Mouse (Mus musculus) left cerebral cortex, postnatal 36 days (tissue): ENCODE results near the gene Setdb2. TPM values are rescaled to one million over a fixed set of nuclear protein-coding genes. Genes with fewer than 3 reads are reported as not detected.
"Not testable (repeated sequence)": the region's sequence is repeated elsewhere in the genome, so short reads cannot be mapped to it uniquely, and the experiment has no call there.

Experiments
- DNase-seq, 2 experiments: peaks; one replicate each; pipeline ENCODE4 v3.0.0; 2021 to 2022; ENCODE audit warnings: low spot score in 2 of 2, mixed read lengths in 1 of 2
- intact Hi-C: fragments of 180-260 bp; cut with DNase I; formaldehyde crosslinking; loops from one replicate; pipeline ENCODE4 v1.15.1; 2025
- total RNA-seq, 2 experiments: library from RNA; stranded (reverse); gene quantifications; 2 replicates each; pipeline ENCODE4 v1.2.3; 2021

The Setdb2 gene
- 1 to 10 TPM; 6.3 to 6.8 TPM for total RNA-seq

DNA sequence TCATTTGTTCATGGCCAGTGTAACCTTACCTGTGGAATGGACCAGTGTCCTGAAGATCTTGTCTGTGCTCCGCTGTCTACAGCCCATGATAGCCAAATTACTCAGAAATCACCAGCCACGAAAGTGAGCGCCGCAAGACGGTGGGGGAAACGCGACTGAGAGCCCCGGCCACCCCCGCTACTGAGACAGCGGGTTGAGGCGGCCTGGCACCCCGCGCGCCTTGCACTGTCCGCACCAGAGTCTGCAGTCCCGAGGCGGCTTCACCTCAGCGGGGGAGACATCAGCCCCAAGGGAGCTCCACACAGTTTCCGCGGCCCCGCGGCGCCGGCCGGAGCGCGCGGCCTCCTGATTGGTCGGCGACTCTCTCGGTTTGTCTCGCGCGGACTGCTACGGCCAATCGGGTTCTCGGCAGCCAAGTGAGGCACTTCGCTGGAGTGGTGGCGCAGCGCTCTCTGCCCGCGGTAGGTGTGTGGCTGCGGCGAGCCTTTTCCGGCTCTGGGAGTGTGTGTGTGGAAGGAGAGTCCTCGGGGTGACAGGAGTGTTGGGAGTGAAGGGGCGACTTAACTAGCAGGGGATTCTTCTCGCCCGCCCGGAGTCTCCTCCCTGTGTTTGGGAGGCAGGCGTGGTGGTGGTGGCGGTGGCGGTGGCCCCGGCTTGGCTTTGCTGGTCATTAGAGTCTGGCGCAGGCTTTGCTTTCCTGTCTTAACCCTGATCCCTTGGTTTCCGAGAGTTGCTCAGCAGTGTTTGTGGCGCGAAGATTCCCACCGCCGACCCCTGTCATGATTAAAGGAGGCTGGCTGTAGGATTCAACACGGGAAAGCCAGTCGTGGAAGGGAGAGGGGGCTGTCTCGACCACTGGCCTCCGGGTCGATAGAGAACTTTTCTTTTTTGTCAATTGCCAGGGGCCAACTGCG lies at the start of gene Setdb2, which contains the start of gene Cab39l:
Gene Setdb2, minus strand, starts transcription at position 327 of the 914 bp plus-strand sequence.
Gene Cab39l, plus strand, starts transcription at position 415 of the 914 bp plus-strand sequence.
- peak; percentile 94 to 95 for DNase-seq
- intact Hi-C loops: no loop called here

DNA sequence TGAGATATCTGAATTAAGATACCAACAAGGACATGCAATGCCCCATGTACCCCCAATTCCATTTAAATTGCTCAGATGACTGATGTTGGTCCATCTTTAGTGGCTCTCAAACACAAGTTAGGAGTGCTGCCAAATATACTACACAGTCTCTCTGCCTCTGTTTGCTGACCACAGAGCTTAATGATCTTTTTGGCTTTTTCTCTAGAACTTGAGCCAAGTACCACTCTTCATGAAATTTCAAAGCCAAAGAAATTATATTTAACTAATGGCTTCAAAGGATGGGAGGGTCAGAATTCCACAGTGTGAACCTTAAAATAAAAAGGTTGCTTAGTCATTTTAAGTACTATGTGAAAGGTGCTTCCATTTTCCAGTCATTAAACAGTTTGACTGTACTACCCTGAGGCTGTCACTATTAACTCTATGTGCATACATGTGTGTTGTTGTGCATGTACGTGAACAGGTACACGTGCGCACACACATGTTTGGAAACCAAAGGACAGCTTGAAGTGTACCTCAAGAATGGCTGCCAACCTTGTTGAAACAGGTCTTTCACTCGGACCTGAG lies 44.6 kb upstream of the Setdb2 start:
- DNase-seq: no peak
- intact Hi-C loops: no loop called here

DNA sequence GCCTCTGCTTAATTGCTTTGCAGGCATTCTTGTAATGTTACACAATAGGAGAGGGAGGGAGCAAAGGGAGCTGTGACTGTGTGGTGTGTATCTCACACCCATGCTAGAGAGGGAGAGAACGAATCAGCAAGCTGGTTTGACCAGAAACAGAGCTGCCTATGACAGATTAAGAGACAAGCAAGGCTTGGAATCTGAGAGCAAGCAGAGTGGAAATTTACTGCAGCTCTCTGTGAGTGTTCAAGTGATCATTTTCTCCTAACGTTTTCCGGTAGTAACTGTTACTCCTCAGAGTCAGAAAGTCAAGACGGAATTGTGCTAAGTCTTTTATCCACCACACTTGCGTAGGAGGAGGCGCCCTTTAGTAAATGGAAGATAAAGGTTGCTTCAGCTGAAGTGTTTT lies 38.0 kb upstream of the Setdb2 start:
- peak; percentile 12 to 14 for DNase-seq
- intact Hi-C loops: no loop called here

DNA sequence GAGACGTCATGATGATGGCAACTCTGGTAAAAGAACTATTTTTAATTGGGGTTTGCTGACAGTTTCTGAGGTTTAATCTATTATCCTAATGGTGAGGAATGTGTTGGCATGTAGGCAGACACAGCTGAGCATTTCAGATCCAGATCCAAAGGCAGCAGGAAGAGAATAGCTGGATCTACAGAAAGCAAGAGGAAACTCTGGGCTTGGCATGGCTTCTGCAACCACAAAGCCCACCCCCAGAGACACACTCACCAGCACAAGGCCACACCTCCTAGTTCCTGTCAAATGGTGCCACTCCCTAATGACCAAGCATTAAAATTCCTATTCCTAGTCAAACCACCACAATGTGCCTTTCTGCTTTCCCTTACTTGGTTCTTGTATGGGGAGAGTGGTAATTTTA lies 30.1 kb upstream of the Setdb2 start:
- no peak for DNase-seq
- intact Hi-C loops: no loop called here

DNA sequence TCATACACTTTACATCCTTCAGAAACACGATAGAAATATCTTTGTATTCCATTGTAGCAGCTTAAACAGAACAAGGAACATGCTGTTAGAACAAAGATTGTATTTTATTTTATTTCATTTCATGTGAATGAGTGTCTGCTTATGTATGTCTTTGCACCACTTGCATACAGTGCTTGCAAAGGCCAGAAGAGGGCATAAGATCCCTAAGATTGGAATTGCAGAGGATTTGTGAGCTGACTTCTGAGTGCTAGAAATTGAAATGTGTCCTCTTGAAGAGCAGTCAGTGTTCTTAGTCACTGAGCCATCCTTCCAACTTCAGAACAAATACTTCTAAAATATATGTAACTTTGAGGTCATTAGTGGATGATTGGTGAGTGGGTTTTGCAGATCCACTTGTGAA lies 27.1 kb upstream of the Setdb2 start:
- intact Hi-C loops: loop anchor here (5.0 kb wide), 2 partner anchors 45 to 90 kb away; no protein-coding TSS in a partner anchor
- no peak for DNase-seq

DNA sequence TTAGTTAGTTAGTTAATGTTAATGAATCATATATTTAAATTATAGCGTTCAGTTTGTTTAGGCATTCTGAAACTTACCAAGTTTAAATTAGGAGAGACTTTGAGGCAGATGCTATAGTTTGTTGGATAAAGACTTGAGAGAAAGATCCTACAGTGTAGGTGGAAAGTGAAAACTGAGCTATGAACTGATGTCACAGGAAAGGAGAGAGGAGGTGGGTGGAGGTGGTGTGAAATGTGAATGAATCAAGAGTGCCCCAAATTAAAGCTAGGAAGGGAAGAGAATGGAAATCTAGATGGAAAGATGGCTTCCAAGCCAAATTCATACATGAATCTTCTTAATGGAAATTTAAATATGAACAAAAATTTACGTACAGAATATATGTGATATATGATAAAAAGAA lies 25.8 kb upstream of the Setdb2 start:
- no peak for DNase-seq

DNA sequence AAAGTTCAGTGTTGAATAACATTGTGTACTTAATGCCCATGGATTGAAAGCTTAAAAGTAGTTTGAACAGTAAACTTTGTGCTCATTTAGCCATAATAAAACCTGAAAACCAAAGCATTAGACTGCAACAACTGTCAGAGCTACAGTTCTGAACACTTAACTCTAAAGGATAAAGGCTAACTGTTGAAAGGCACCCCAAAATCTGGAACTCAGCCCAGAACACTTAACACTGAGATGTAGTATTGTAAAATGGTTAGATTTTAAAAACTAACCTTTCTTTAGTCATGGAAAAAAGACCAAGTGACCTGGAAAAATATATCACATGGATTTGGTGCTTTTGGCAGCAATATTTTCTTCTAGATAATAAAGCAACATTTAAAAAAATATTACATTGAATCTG lies 7.3 kb upstream of the Setdb2 start:
- intact Hi-C loops: no loop called here
- no peak for DNase-seq

More for the DNA sequence above, 25.8 kb upstream of the Setdb2 start:
- intact Hi-C loops: loop anchor here (5.0 kb wide), 2 partner anchors 46 to 91 kb away; no protein-coding TSS in a partner anchor

DNA sequence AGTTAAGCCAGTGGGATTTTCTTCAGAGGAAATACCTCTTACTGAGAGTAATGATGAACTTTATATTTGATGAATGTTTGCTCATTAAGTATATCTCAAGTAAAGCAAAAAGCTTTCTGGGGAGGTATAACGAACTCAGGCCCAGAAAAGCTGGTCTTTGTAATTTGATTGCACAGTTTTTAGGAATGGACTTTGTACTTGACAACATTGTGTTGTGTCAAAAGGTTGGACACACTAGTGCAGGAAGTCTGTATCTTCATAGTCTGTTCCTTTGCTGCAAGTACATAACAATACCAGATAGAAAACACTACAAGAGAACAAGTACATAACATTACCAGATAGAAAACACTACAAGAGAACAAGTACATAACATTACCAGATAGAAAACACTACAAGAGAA lies 4.7 kb upstream of the Setdb2 start:
- DNase-seq: no peak
- intact Hi-C loops: no loop called here

DNA sequence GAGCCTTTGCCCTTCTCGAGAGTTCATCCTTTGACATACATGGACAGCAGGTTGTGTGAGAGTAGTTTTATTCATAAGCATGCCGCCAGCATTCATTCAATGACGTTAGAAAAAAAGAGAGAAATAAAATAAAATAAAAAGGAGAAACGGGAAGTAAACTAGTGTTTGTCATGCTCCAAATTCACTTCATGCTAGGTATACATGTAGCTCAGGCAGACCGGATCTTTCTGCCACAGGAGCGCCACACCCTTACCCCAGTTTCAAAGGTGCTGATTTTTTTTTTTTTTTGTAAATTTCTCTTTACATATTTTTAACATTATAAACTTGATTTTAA lies 755 bp upstream of the Setdb2 start:
- intact Hi-C loops: no loop called here
- DNase-seq: no peak

DNA sequence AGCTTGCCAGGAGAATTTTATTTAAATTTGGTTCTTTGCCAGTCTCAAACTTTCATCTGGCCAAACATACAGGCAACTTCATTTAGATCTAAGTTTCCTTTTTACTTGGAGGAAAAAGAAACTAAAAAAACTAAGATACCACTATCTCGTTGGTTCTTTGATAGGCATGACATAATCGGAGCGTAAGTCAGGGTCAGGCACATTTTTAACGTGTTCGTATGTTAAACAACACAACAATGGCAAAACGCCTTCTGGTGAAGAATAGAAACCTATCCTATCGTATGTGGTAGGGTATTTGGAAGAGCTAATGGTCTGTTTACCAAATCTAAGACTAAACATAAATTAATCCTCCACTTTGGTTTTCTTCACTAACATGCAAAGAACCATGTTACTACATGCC lies 645 bp downstream of the Setdb2 start:
- intact Hi-C loops: no loop called here

DNA sequence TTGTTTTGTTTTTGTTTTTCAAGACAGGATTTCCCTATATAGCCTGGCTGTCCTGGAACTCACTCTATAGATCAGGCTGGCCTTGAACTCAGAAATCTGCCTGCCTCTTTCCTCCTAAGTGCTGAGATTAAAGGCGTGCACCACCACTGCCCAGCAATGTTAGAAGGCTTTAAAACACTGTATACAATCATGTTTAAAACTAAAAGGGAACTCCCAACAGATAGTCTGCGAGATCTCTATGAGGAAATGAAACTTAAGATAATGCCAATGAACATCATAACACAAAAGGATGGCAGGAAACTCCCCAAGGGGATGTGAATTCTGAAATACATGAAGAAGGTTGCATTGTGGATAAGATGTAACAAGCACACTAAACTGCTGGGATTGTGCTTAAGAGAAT lies 2.2 kb downstream of the Setdb2 start:
- no peak for DNase-seq
- intact Hi-C loops: no loop called here

More for the DNA sequence above, 645 bp downstream of the Setdb2 start:
- no peak for DNase-seq

DNA sequence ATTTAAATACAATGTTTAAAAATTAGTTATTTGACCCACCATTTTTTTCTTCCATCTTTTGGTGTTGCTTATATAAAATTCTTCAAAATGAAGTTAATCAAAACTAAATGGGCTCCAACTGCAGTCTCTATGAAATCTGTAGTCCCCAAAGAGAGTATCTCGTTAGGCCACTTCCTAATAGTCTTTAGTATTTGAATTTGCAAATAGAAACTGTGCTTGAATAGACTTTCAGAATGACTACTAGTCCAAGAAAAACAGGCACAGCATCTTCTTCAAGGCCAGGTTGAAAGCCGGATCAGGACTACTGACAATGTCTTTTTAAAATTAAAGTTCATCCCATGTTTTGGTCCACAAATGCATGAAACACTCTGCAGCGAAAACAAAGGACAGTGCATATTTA lies 3.3 kb downstream of the Setdb2 start:
- intact Hi-C loops: no loop called here
- no peak for DNase-seq

DNA sequence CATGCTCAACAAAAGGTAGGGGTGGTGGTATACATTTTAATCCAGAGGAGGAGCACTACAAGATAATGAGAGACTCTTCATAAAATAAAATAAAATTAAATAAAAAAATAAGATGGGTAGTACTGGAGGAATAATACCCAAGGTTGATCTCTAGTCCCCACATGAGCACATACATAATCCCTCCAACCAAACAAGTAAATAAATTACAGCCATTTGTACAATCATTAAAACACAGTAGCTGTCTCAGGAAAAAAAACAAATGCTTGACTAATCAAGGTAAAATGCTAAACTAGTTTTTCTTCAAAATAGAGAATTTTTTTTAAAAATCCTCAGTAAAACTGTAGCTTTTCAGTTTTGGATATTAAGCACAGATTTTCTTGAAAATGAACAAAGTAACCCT lies 5.5 kb downstream of the Setdb2 start:
- intact Hi-C loops: no loop called here
- DNase-seq: no peak

DNA sequence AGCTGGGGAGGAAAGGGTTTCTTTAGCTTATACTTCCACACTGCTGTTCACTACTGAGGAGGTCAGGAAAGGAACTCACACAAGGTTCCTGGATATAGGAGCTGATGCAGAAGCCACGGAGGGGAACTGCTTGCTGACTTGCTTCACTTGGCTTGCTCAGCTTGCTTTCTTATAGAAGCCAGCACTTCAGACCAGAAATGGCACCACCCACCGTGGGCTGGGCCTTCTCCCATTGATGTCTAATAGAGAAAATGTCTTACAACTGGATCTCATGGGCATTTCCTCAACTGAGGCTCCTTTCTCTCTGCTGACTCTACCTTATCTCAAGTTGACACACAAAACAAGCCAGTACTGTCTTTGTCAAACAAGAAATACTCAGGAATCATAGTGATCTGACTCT lies 6.8 kb downstream of the Setdb2 start:
- no peak for DNase-seq
- intact Hi-C loops: no loop called here

DNA sequence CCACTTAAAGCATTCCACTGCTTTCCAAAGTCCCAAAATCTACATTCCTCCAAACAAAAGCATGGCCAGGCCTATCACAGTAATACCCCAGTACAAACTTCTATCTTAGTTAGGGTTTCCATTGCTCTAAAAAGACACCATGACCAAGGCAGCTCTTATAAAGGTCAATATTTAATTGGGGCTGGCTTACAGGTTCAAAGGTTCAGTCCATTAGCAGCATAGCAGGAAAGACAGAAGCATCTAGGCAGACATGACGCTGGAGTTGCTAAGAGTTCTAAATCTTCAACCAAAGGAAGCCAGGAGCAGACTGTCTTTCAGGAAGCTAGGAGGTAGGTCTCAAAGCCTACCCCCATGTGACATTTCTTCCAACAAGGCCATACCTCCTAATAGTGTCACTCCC lies 10.1 kb downstream of the Setdb2 start:
- intact Hi-C loops: no loop called here
- no peak for DNase-seq

DNA sequence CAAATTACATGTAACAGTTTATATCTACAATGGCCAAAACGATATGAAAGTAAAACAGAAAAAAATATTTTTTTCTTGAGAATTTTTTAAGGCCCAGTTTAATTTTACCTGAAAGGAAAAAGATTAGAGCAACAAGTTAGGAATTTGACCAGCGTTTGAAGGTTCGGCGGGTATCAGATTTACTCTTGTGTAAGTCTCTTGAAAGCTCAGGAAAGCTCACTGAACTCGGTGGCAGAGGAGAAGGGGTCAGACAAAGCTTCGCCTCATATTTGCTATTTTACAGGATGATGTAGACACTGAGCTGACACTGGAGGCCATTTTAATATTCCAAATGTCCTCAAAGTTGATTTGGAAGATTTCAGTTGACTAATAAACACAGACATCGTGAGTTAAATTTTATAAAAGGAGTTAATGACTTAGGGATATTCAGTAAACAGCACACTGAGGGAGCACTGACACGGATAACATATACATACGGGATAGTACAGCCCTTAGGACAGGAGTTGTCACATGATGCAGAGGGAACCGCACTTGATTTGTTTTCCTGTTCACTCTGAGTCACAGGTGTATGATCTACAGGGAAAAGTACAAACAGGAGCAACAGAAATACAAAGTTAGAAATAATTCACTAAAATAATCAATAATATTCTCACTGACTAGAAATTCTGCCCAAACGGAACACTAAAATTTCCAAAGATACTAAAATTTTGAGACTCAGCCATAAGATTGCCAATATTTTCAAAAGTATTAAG lies 17.6 kb downstream of the Setdb2 start:
- no peak for DNase-seq
- intact Hi-C loops: no loop called here

DNA sequence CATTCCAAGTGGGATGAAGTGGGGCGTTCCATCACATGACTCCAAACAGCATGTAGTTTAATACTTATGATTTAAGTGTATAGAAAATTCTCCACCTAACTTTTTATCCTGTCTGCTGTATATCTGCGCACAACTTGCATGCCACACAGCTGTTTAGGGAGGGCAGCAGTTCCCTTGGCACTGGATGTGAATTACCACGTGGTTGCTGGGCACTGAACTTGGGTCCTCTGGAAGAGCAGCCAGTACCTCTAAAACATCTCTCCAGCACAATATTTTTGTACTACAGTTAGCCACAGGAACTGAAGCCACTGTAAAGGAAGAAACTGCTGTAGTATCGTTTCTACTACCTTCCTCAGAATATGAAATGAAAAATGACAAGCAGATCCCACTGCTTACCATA lies 22.5 kb downstream of the Setdb2 start:
- DNase-seq: no peak
- intact Hi-C loops: no loop called here

DNA sequence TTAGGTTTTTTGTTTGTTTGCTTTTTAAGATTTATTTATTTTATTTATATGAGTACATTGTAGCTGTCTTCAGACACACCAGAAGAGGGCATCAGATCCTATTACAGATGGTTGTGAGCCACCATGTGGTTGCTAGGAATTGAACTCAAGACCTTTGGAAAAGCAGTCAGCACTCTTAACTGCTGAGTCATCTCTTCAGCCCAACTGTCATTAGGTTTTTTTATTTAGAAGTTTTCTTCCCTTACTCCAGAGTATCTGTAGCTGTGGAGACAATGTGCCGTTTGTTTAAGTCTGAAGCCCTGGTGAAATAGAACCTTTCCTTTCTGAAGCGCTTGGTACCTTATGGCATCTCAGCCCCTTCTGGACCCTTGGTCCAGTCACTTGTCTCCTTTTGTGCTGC lies 25.7 kb downstream of the Setdb2 start:
- intact Hi-C loops: not testable (repeated sequence)

DNA sequence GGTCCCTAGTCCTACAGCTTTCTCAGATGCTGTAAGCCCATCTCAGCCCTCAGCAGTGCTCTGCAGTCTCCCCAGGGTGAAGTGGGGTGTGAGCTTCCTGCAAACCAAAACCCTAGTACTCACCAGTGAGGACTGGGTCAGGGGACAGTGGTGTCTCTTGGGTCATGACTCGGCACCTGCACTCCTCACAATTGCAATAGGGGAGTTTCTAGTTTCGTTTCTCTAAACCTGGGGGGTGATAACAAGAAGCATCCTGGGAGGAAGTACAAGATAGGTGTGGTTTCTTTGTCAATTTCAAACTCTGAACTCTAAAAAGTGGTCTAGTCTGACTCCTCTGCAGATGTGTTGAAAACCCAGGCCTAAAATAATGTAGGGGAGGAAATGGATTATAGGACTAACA lies 43.7 kb downstream of the Setdb2 start:
- no peak for DNase-seq
- intact Hi-C loops: no loop called here

More for the DNA sequence above, 25.7 kb downstream of the Setdb2 start:
- DNase-seq: not testable (repeated sequence)

DNA sequence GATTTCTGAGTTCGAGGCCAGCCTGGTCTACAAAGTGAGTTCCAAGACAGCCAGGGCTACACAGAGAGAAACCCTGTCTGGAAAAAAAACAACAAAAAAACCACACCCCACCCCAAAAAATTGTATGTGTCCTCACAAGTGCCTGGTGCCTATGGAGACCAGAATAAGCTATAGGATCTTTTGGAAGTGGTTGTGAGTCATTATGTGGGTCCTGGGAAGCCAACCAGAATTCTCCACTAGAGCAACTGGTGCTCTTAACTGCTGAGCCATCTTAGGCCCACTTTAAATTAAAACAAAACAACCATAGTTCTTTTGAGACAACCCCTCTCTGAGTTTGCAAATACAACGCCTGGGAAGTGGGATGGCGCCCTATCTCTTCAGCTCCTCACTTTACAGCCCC lies 45.4 kb downstream of the Setdb2 start, which contains the start of gene Phf11c:
Gene Phf11c, minus strand, starts transcription at position 101 of the 400 bp plus-strand sequence.
- intact Hi-C loops: no loop called here
- no peak for DNase-seq
